Mouse (Mus musculus): Measurements from ENCODE around the gene Gm15155. TPM values are rescaled to one million over a fixed set of nuclear protein-coding genes. Genes with fewer than 3 reads are reported as not detected.

Gene Gm15155
- polyA plus RNA-seq, 2 experiments: not detected

DNA sequence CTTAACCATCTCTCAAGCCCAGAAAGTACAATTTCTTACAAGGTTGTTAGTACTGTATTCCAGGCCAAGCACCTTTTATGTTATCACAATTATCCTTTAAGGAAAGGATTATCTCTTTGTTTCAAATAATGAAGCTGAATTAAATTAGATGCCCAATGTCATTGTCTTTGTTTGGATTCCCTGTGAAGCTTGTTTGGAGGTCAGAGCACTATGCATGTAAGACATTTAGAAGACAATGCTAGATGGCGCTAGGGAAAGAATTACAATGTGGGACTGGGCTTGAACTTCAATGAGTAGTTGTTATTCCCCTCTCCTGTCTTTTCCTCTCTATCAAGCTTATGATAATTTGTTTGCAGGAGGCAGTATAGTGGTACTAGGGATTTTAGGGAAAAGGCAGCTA is 29.9 kb upstream of the Gm15155 start:
- Histone ChIP-seq H3K27me3 (ENCODE audit: control insufficient read depth, insufficient read depth, low read length) (no peaks in the 10 kb centered on the region), H3K9ac (replicated peaks) (no peak overlapping the region), H3K27ac (no peak overlapping the region), H3K4me3 (ENCODE audit: insufficient read depth in 1 of 2, low read depth in 2 of 2, low read length in 2 of 2) (no peak overlapping the region), H3K4me1 (replicated peaks; ENCODE audit: control insufficient read depth in 2 of 2, insufficient read depth in 2 of 2, low read length in 1 of 2) (no peaks in the 10 kb centered on the region), H3K9me3 (ENCODE audit: control insufficient read depth, low read length) (no peaks in the 10 kb centered on the region), H3K36me3 (replicated peaks; ENCODE audit: control insufficient read depth, insufficient read depth, low read depth) (no peaks in the 10 kb centered on the region), H3K4me2 (ENCODE audit: low read depth) (no peak overlapping the region)
- TF ChIP-seq EP300 (IDR thresholded peaks at IDR 0.05; ENCODE audit: low read depth) (no peak), CTCF (IDR thresholded peaks at IDR 0.05; ENCODE audit: low read depth) (no peak)
- ATAC-seq (ENCODE audit: insufficient read depth): no peak
- WGBS (ENCODE audit: insufficient replicate concordance): 61% methylated on average over 1 of the region's 1 CpGs
- no peak for DNase-seq (ENCODE audit: low read depth in 3 of 3, low spot score in 3 of 3)

DNA sequence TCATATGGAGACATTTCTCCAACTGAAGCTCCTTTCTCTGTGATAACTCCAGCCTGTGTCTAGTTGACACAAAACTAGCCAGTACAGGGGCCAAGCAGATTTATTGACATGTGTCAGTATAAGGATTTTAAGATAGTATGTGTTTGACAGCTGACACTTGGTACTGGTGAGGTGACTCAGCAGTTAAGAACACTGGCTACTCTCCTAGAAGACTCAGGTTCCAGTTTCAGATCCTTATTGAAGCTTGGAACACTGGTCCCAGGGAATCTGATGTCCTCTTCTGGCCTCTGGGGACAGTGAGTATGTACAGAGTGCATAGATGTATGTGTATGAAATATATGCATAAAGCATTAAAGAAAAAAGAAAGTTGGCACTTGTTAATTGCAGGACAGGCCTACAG is 28.2 kb upstream of the Gm15155 start:
- DNase-seq (ENCODE audit: low read depth in 3 of 3, low spot score in 3 of 3) (no peak), ATAC-seq (ENCODE audit: insufficient read depth) (no peak)
- H3K4me1 ChIP-seq (replicated peaks; ENCODE audit: control insufficient read depth in 2 of 2, insufficient read depth in 2 of 2, low read length in 1 of 2): no peaks in the 10 kb centered on the region
- TF ChIP-seq CTCF (IDR thresholded peaks at IDR 0.05; ENCODE audit: low read depth) (no peak), EP300 (IDR thresholded peaks at IDR 0.05; ENCODE audit: low read depth) (no peak)
- no peak overlapping the region for H3K4me3 ChIP-seq (ENCODE audit: insufficient read depth in 1 of 2, low read depth in 2 of 2, low read length in 2 of 2)
- H3K27me3 ChIP-seq (ENCODE audit: control insufficient read depth, insufficient read depth, low read length): no peaks in the 10 kb centered on the region
- H3K9ac ChIP-seq (replicated peaks): no peak overlapping the region
- no peaks in the 10 kb centered on the region for H3K36me3 ChIP-seq (replicated peaks; ENCODE audit: control insufficient read depth, insufficient read depth, low read depth)
- H3K27ac ChIP-seq: no peak overlapping the region
- no peak overlapping the region for H3K4me2 ChIP-seq (ENCODE audit: low read depth)
- H3K9me3 ChIP-seq (ENCODE audit: control insufficient read depth, low read length): no peaks in the 10 kb centered on the region

- Histone ChIP-seq H3K36me3 (replicated peaks; ENCODE audit: control insufficient read depth, insufficient read depth, low read depth) (no peaks in the 10 kb centered on the region), H3K9me3 (ENCODE audit: control insufficient read depth, low read length) (no peaks in the 10 kb centered on the region), H3K9ac (replicated peaks) (no peak overlapping the region), H3K27me3 (ENCODE audit: control insufficient read depth, insufficient read depth, low read length) (no peaks in the 10 kb centered on the region), H3K4me3 (ENCODE audit: insufficient read depth in 1 of 2, low read depth in 2 of 2, low read length in 2 of 2) (no peak overlapping the region), H3K4me1 (replicated peaks; ENCODE audit: control insufficient read depth in 2 of 2, insufficient read depth in 2 of 2, low read length in 1 of 2) (no peaks in the 10 kb centered on the region), H3K27ac (no peak overlapping the region), H3K4me2 (ENCODE audit: low read depth) (no peak overlapping the region)
- DNase-seq (ENCODE audit: low read depth in 3 of 3, low spot score in 3 of 3) (no peak), ATAC-seq (ENCODE audit: insufficient read depth) (no peak)
- TF ChIP-seq EP300 (IDR thresholded peaks at IDR 0.05; ENCODE audit: low read depth): no peak
- no peak for TF ChIP-seq CTCF (IDR thresholded peaks at IDR 0.05; ENCODE audit: low read depth)
- 51% methylated on average over 2 of the region's 2 CpGs for WGBS (ENCODE audit: insufficient replicate concordance)
Observed at GRCm38 (mm10) chrX:155601196-155601595, 23.3 kb upstream of the Gm15155 start.

GRCm38 (mm10) chrX:155622527-155622926 is 2.0 kb upstream of the Gm15155 start:
- 8% methylated on average over 23 of the region's 24 CpGs for WGBS (ENCODE audit: insufficient replicate concordance)
- no peak for DNase-seq (ENCODE audit: low read depth in 3 of 3, low spot score in 3 of 3)

GRCm38 (mm10) chrX:155622961-155623599 is 1.5 kb upstream of the Gm15155 start:
- Histone ChIP-seq H3K27ac (no peak overlapping the region), H3K27me3 (ENCODE audit: control insufficient read depth, insufficient read depth, low read length) (peaks cover 26% of the 10 kb centered on the region), H3K4me3 (ENCODE audit: insufficient read depth in 1 of 2, low read depth in 2 of 2, low read length in 2 of 2) (peak overlapping the region; percentile 6 to 23; a peak in 1 of 4 replicates), H3K36me3 (replicated peaks; ENCODE audit: control insufficient read depth, insufficient read depth, low read depth) (no peaks in the 10 kb centered on the region), H3K9me3 (ENCODE audit: control insufficient read depth, low read length) (no peaks in the 10 kb centered on the region), H3K4me1 (replicated peaks; ENCODE audit: control insufficient read depth in 2 of 2, insufficient read depth in 2 of 2, low read length in 1 of 2) (no peaks in the 10 kb centered on the region), H3K4me2 (ENCODE audit: low read depth) (peak overlapping the region; percentile 32), H3K9ac (replicated peaks) (no peak overlapping the region)
- WGBS (ENCODE audit: insufficient replicate concordance): 5% methylated on average over 26 of the region's 69 CpGs
- ATAC-seq (ENCODE audit: insufficient read depth) (no peak), DNase-seq (ENCODE audit: low read depth in 3 of 3, low spot score in 3 of 3) (no peak)
- TF ChIP-seq CTCF (IDR thresholded peaks at IDR 0.05; ENCODE audit: low read depth) (no peak), EP300 (IDR thresholded peaks at IDR 0.05; ENCODE audit: low read depth) (no peak)

More at GRCm38 (mm10) chrX:155622527-155622926, 2.0 kb upstream of the Gm15155 start:
- H3K4me1 ChIP-seq (replicated peaks; ENCODE audit: control insufficient read depth in 2 of 2, insufficient read depth in 2 of 2, low read length in 1 of 2): no peaks in the 10 kb centered on the region
- no peak for TF ChIP-seq EP300 (IDR thresholded peaks at IDR 0.05; ENCODE audit: low read depth)
- TF ChIP-seq CTCF (IDR thresholded peaks at IDR 0.05; ENCODE audit: low read depth): no peak
- no peak overlapping the region for H3K4me3 ChIP-seq (ENCODE audit: insufficient read depth in 1 of 2, low read depth in 2 of 2, low read length in 2 of 2)
- no peak for ATAC-seq (ENCODE audit: insufficient read depth)
- no peak overlapping the region for H3K27ac ChIP-seq
- peak overlapping the region; percentile 32; the same call in 1 of the 2 replicates for H3K4me2 ChIP-seq (ENCODE audit: low read depth)
- H3K9ac ChIP-seq (replicated peaks): no peak overlapping the region
- H3K36me3 ChIP-seq (replicated peaks; ENCODE audit: control insufficient read depth, insufficient read depth, low read depth): no peaks in the 10 kb centered on the region
- no peaks in the 10 kb centered on the region for H3K9me3 ChIP-seq (ENCODE audit: control insufficient read depth, low read length)
- peaks cover 26% of the 10 kb centered on the region for H3K27me3 ChIP-seq (ENCODE audit: control insufficient read depth, insufficient read depth, low read length)

Measured in liver, embryonic 14.5 days (tissue).